Mouse (Mus musculus): ENCODE data around the gene Wdr35.

The Wdr35 gene

DNA sequence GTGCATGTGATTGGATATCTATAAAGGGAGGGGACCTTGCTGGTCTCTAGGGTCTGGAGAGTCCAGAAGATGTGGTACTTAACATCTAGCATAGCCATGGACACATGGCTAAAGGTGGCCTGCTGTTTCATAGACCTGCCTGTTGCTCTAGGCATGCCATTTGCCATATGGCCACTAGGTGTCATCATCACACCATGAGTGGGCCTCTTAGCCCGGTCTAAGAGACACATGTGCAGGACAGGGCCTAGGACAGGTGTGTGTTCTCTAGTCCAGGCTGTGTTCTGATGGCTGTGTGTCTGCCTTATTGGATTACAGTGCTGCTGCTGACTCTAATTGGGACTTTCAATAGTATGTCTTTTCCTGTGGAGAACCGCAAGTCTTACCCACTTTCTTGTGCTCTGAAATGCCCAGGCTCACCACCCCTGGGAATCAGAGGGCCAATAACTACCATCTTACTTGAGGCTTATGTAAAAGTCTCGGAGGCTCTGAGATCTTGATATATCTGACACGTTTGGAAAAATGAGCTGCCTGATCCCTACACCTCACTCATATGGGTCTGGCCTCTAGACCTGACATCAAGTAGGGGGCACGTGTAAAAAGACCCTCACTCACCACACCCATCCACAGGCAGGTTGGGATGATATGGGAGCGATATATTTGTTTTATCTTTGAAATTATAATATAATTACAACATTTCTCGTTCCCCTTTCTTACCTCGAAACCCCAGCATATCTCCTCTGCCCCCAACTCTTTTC lies 78.6 kb downstream of the Wdr35 start:
- DNase-seq (ENCODE audit: low spot score): peak; percentile 45

DNA sequence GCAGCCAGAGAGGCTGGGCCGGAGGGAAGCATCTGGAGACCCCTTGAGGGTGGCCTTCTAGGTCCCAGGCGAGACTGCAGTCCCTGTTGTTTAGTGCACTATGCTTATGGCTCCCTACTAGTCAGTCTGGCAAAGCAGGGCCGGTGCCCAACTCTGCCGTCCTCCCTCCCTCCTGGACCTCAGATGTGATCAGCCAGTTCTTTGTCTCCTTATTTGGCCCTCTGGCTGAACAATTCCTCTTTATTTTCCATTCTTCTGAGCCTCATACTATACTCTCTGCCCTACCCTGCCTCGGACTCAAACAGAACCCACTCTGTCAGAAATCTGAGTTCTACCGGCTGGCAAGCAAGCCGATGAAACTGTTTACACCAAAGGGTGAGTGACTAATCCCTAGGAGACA lies 79.7 kb downstream of the Wdr35 start:
- no peak for DNase-seq (ENCODE audit: low spot score)

DNA sequence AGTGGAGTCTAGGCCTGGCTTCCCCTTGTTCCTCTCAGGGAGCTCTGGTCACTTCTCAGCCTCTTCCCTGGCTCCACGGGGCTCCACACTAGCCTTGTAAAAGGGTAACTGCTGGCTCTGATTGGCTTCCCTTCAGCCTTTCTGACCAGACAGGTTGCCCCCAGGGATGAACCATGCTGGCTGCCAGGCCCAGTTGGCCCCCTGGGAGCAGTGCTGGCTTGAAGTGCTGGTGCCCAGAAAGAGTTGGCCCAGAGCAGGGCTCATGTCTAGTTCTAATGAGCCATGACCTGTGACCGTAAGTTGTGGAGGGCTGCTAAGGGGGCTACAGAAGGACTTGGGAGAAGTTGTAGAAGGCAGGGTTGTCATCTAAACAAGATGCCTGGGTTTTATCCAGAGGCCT lies 80.3 kb downstream of the Wdr35 start:
- no peak for DNase-seq (ENCODE audit: low spot score)

DNA sequence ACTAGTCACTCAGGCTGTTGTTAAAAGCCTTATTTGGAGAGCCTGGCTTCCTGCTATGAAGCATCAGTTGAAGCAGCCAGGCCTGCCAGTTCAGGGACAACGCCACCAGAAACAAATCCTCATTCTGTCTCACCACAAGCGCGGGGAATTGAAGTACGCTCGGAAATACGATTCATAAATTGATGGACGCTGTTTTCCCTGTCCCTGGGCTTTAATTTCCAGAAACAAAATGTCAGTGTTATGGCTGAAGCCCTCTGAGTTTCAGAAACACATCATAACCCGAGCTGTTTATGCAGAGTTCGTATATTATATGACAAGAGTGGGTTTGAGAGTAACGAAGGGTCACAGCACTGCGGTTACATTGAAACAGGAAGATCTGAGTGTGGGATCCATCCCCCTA lies 81.6 kb downstream of the Wdr35 start:
- no peak for DNase-seq (ENCODE audit: low spot score)

DNA sequence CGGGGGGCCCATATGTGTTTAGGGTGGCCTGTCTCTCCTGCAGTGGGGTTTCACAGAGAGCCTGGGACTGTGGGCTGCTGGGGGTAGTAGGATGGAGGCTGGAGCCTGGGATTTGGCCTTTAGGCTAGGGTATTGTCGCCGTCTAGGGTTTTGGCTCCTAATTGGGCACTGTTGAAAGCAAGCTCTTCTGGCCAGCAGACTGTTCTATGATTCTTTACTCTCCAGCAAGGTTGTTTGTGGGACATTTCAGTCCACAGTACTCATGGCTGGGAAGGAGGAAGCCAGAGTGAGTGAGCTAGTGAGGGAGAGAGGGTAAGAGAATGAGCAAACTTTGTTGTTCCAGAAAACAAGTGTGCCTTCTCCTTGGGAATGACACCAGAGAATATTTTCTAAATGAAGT lies 85.8 kb downstream of the Wdr35 start:
- no peak for DNase-seq (ENCODE audit: low spot score)

DNA sequence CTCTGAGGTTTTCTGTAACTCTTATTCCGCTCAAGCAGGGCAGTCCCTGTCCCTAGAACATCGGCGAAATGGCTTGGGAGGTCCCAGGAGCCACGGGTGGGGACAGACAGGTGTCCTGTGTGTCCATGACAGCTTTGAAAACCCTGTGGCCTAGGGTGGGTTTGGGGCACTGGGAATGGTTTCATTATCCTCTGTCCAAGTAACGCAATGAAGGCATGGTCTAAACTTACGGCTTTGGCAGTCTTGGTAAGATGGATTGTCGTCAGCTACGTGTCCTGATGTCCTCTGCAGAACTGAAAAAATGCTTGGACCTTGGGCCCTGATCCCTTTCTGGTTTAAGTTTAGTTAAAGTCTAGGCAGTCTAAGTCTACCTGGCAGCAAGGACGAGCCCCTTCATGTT lies 86.3 kb downstream of the Wdr35 start:
- no peak for DNase-seq (ENCODE audit: low spot score)

DNA sequence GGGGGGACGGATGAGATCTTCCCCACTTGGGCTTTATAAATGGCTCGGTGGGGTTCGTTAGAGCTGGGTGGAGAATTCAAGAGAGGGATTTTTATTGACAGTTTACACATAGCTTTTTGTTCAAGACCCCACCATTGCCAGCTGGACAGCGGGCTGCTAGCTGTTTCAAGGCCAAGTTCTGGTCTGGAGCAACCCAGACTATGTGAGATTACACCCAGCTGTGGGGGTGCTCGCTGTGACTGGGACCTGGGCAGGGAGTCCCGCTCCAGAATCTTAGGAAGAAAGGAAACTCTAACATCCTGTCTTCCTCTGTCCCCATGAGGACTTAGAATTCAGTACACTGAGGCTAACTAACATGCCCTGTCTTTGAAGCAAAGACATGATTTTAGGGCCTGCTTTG lies 89.9 kb downstream of the Wdr35 start:
- no peak for DNase-seq (ENCODE audit: low spot score)

DNA sequence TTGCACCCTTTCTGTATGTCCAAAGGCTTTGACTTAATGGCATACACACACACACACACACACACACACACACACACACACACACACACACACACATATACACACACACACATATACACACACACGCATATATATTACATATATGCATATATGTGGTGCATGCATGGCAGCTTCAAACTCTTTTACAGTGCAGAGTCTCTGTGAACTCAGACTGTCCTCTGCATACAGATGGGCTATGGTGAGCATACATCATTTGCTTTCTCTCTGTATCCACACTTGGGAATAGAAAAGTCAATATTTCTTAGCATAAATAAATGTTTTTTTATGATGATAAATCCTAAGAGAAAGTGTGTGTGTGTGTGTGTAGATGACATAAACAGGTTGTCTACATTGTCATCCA lies 97.4 kb downstream of the Wdr35 start:
- no peak for DNase-seq (ENCODE audit: low spot score)

DNA sequence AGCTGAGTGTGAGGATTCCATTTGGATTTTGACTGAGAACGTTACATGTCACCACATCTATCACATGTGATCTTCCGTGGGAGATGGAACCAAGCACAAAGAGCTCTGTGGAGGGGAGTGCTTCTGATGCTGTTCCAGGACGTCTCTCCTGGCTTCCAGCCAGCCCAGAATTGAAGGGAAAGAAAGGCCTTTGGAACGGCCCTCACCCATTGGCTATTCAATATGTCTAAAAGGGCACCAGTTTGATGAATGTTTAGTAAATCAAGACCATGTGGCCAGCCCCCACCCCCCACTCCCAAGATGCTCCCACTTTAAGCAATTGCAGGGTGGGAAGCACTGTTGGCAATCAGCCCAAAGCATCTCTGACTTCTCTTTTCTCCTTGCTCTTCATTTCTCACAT lies 97.8 kb downstream of the Wdr35 start:
- no peak for DNase-seq (ENCODE audit: low spot score)

DNA sequence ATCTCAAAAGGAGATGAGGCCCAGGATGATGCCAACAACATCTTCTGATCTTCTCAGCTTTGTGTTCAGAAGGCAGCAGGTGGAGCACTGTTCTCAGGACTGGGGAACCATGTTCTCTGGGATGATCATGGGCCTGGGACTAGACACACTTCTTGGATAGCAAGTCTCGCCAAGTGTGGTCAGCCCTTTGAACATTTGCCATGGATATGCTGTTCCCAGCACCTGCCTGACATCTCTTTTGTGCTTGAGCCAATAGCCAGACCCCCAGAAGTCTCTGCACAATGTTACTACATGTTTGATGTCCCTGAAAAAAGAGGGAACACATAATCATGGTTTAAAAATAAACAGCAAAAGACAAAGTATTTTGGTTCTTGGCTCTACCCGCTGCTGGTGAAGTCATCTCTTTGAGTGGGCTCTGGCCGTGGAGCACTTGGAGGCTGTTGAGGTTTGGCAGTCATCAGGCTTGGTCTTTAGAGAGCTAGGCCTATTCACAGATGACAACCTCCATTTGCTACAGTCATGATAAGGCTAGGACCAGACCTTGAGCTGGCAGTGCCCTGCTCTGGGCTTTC lies 103.9 kb downstream of the Wdr35 start:
- no peak for DNase-seq (ENCODE audit: low spot score)
